Mouse (Mus musculus): ENCODE data around the gene Olfr1457. TPM values are rescaled to one million over a fixed set of nuclear protein-coding genes. Genes with fewer than 3 reads are reported as not detected.

Gene Olfr1457
- total RNA-seq (2014; rRNA removed) (not detected in 2 replicates), polyA plus RNA-seq (2015; fragmentation: Nextera tagmentation; extraction: Ambion mirVana) (not detected in 2 replicates)

GRCm38 (mm10) chr19:13097791-13098190 is at the start of gene Olfr1457:
Gene Olfr1457 (minus strand): TSS chr19:13097891.
- DNase-seq (ENCODE audit: low spot score) (no peak), ATAC-seq (no peak)
- no peak within 1 kb of the TSS for H3K9ac ChIP-seq (replicated peaks; ENCODE audit: low read length)
- H3K4me3 ChIP-seq (ENCODE audit: low read length), result no peak within 1 kb of the TSS
- no peaks in the 10 kb centered on the region for H3K27me3 ChIP-seq (ENCODE audit: insufficient read depth, low read length)
- TF ChIP-seq CTCF (IDR thresholded peaks at IDR 0.05; ENCODE audit: low read depth), result no peak
- H3K36me3 ChIP-seq (ENCODE audit: insufficient read depth, low read length), result no peaks in the 10 kb centered on the region
- 73% methylated on average over 2 of the region's 2 CpGs for WGBS
- H3K27ac ChIP-seq, result no peak within 1 kb of the TSS
- H3K9me3 ChIP-seq (ENCODE audit: low read length), result no peaks in the 10 kb centered on the region
- H3K4me2 ChIP-seq (ENCODE audit: low read depth, low read length), result no peak within 1 kb of the TSS
- no peaks in the 10 kb centered on the region for H3K4me1 ChIP-seq (ENCODE audit: insufficient read depth, low read length)

DNA sequence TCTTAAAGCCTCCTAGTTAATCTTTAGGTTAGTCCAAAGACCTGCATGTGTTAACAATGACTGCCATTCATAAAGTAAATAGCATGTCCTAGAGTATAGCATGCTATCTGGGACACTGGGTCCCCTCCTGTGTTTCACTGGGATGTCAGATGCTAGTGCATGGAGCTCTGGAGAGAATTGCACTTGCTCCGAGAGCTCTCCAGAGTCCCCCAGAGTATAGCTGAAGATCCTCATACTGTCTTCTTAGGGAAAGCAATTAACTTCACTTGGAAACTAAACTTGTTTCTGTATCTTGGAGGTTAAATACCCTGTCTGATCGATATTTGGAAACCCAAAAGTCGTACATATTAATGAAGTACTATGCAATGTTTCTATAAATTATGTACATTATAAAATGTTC is 9.0 kb upstream of the Olfr1457 start, which contains the start of gene Olfr1458:
Gene Olfr1458, minus strand, starts transcription at position 101 of the 400 bp plus-strand sequence.
- Histone ChIP-seq H3K9ac (replicated peaks; ENCODE audit: low read length) (no peak within 1 kb of the TSS), H3K9me3 (ENCODE audit: low read length) (0 out of 2 replicates have a peak, but pooled peaks cover 5% of the 10 kb centered on the region), H3K27me3 (ENCODE audit: insufficient read depth, low read length) (no peaks in the 10 kb centered on the region), H3K4me3 (ENCODE audit: low read length) (no peak within 1 kb of the TSS), H3K4me2 (ENCODE audit: low read depth, low read length) (no peak within 1 kb of the TSS), H3K4me1 (ENCODE audit: insufficient read depth, low read length) (no peaks in the 10 kb centered on the region), H3K36me3 (ENCODE audit: insufficient read depth, low read length) (no peaks in the 10 kb centered on the region), H3K27ac (no peak within 1 kb of the TSS)
- TF ChIP-seq CTCF (IDR thresholded peaks at IDR 0.05; ENCODE audit: low read depth), result no peak
- no peak for DNase-seq (ENCODE audit: low spot score)
- WGBS, result 84% methylated on average over 3 of the region's 3 CpGs
- ATAC-seq, result no peak

DNA sequence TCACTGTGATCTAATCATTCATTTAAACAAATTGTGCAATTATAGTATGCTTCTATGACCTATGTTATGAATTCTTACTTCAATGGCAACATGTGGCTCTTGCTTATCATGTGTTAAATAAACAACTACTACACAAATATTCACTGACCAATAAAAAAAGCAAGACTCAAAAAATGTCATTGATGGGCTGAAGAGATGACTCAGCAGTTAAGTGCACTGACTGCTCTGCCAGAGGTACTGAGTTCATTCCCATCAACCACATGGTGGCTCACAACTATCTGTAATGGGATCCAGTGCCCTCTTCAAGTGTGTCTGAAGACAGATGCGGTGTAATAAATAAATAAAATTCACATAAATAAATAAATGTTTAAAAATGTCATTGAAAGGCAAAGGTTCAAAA is 3.8 kb downstream of the Olfr1457 start:
- no peaks in the 10 kb centered on the region for H3K9me3 ChIP-seq (ENCODE audit: low read length)
- 82% methylated on average over 1 of the region's 1 CpGs for WGBS
- no peak overlapping the region for H3K4me3 ChIP-seq (ENCODE audit: low read length)
- ATAC-seq (no peak), DNase-seq (ENCODE audit: low spot score) (no peak)
- H3K27me3 ChIP-seq (ENCODE audit: insufficient read depth, low read length), result no peaks in the 10 kb centered on the region
- H3K27ac ChIP-seq, result no peak overlapping the region
- no peak for TF ChIP-seq CTCF (IDR thresholded peaks at IDR 0.05; ENCODE audit: low read depth)
- no peak overlapping the region for H3K4me2 ChIP-seq (ENCODE audit: low read depth, low read length)
- no peaks in the 10 kb centered on the region for H3K4me1 ChIP-seq (ENCODE audit: insufficient read depth, low read length)
- no peaks in the 10 kb centered on the region for H3K36me3 ChIP-seq (ENCODE audit: insufficient read depth, low read length)
- H3K9ac ChIP-seq (replicated peaks; ENCODE audit: low read length), result no peak overlapping the region

DNA sequence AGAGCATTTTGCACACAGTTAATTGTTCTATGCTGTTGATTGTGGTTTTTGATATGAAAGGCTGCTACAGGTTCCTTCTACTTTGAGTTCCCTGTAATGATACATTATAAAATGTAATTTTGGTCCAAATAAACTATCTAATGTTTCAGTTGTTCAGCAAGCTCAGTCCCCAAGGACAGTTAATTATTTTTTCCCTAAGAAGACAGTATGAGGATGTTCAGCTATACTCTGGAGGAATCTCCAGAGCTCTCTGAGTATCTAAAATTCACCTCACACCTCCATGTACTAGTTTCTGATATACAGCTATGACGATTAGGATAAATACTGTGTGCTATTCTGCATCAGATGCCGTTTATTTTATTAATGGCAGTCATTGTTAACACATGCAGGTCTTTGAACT is 37.4 kb downstream of the Olfr1457 start, which contains the start of gene Olfr1454:
Gene Olfr1454, plus strand, starts transcription at position 301 of the 400 bp plus-strand sequence.
- no peak within 1 kb of the TSS for H3K4me2 ChIP-seq (ENCODE audit: low read depth, low read length)
- WGBS, result 71% methylated on average over 2 of the region's 2 CpGs
- no peak for TF ChIP-seq CTCF (IDR thresholded peaks at IDR 0.05; ENCODE audit: low read depth)
- H3K27ac ChIP-seq, result no peak within 1 kb of the TSS
- no peak within 1 kb of the TSS for H3K4me3 ChIP-seq (ENCODE audit: low read length)
- H3K9me3 ChIP-seq (ENCODE audit: low read length), result peaks cover 6% of the 10 kb centered on the region; the same call in 1 of the 2 replicates
- ATAC-seq, result no peak
- H3K4me1 ChIP-seq (ENCODE audit: insufficient read depth, low read length), result no peaks in the 10 kb centered on the region
- no peaks in the 10 kb centered on the region for H3K36me3 ChIP-seq (ENCODE audit: insufficient read depth, low read length)
- no peak for DNase-seq (ENCODE audit: low spot score)
- no peak within 1 kb of the TSS for H3K9ac ChIP-seq (replicated peaks; ENCODE audit: low read length)
- H3K27me3 ChIP-seq (ENCODE audit: insufficient read depth, low read length), result no peaks in the 10 kb centered on the region

Other genes starting within 250 kb of the Olfr1457 start
- gene Olfr1444, start 240.6 kb downstream of the Olfr1457 start, total RNA-seq (2014; rRNA removed), result not detected in 2 replicates
- not detected in 2 replicates for gene Olfr1444, start 240.6 kb downstream of the Olfr1457 start, polyA plus RNA-seq (2015; fragmentation: Nextera tagmentation; extraction: Ambion mirVana)
- gene Olfr1445, start 214.0 kb downstream of the Olfr1457 start, total RNA-seq (2014; rRNA removed), result not detected in 2 replicates
- not detected in 2 replicates for gene Olfr1445, start 214.0 kb downstream of the Olfr1457 start, polyA plus RNA-seq (2015; fragmentation: Nextera tagmentation; extraction: Ambion mirVana)
- not detected in 2 replicates for gene Olfr1446, start 204.4 kb downstream of the Olfr1457 start, total RNA-seq (2014; rRNA removed)
- not detected in 2 replicates for gene Olfr1446, start 204.4 kb downstream of the Olfr1457 start, polyA plus RNA-seq (2015; fragmentation: Nextera tagmentation; extraction: Ambion mirVana)
- gene Olfr1447, start 194.1 kb downstream of the Olfr1457 start, total RNA-seq (2014; rRNA removed), result not detected in 2 replicates
- gene Olfr1447, start 194.1 kb downstream of the Olfr1457 start, polyA plus RNA-seq (2015; fragmentation: Nextera tagmentation; extraction: Ambion mirVana), result not detected in 2 replicates
- not detected in 2 replicates for gene Olfr1448, start 173.5 kb downstream of the Olfr1457 start, total RNA-seq (2014; rRNA removed)
- gene Olfr1448, start 173.5 kb downstream of the Olfr1457 start, polyA plus RNA-seq (2015; fragmentation: Nextera tagmentation; extraction: Ambion mirVana), result not detected in 2 replicates
- not detected in 2 replicates for gene Olfr1449, start 167.1 kb downstream of the Olfr1457 start, total RNA-seq (2014; rRNA removed)
- gene Olfr1449, start 167.1 kb downstream of the Olfr1457 start, polyA plus RNA-seq (2015; fragmentation: Nextera tagmentation; extraction: Ambion mirVana), result not detected in 2 replicates
- not detected in 2 replicates for gene Olfr1450, start 147.6 kb downstream of the Olfr1457 start, total RNA-seq (2014; rRNA removed)
- not detected in 2 replicates for gene Olfr1450, start 147.6 kb downstream of the Olfr1457 start, polyA plus RNA-seq (2015; fragmentation: Nextera tagmentation; extraction: Ambion mirVana)
- gene Olfr1451, start 102.9 kb downstream of the Olfr1457 start, total RNA-seq (2014; rRNA removed), result not detected in 2 replicates
- not detected in 2 replicates for gene Olfr1451, start 102.9 kb downstream of the Olfr1457 start, polyA plus RNA-seq (2015; fragmentation: Nextera tagmentation; extraction: Ambion mirVana)
- not detected in 2 replicates for gene Olfr1453, start 69.6 kb downstream of the Olfr1457 start, total RNA-seq (2014; rRNA removed)
- gene Olfr1453, start 69.6 kb downstream of the Olfr1457 start, polyA plus RNA-seq (2015; fragmentation: Nextera tagmentation; extraction: Ambion mirVana), result not detected in 2 replicates
- gene Olfr1454, start 37.3 kb downstream of the Olfr1457 start, total RNA-seq (2014; rRNA removed), result not detected in 2 replicates
- gene Olfr1454, start 37.3 kb downstream of the Olfr1457 start, polyA plus RNA-seq (2015; fragmentation: Nextera tagmentation; extraction: Ambion mirVana), result not detected in 2 replicates
- not detected in 2 replicates for gene Olfr1458, start 8.9 kb upstream of the Olfr1457 start, total RNA-seq (2014; rRNA removed)
- not detected in 2 replicates for gene Olfr1458, start 8.9 kb upstream of the Olfr1457 start, polyA plus RNA-seq (2015; fragmentation: Nextera tagmentation; extraction: Ambion mirVana)
- gene Olfr1459, start 51.7 kb upstream of the Olfr1457 start, total RNA-seq (2014; rRNA removed), result not detected in 2 replicates
- not detected in 2 replicates for gene Olfr1459, start 51.7 kb upstream of the Olfr1457 start, polyA plus RNA-seq (2015; fragmentation: Nextera tagmentation; extraction: Ambion mirVana)
- gene Olfr1461, start 65.1 kb upstream of the Olfr1457 start, total RNA-seq (2014; rRNA removed), result not detected in 2 replicates
- not detected in 2 replicates for gene Olfr1461, start 65.1 kb upstream of the Olfr1457 start, polyA plus RNA-seq (2015; fragmentation: Nextera tagmentation; extraction: Ambion mirVana)
- not detected in 2 replicates for gene Olfr1462, start 87.8 kb upstream of the Olfr1457 start, total RNA-seq (2014; rRNA removed)
- gene Olfr1462, start 87.8 kb upstream of the Olfr1457 start, polyA plus RNA-seq (2015; fragmentation: Nextera tagmentation; extraction: Ambion mirVana), result not detected in 2 replicates
- not detected in 2 replicates for gene Olfr1463, start 133.4 kb upstream of the Olfr1457 start, total RNA-seq (2014; rRNA removed)
- not detected in 2 replicates for gene Olfr1463, start 133.4 kb upstream of the Olfr1457 start, polyA plus RNA-seq (2015; fragmentation: Nextera tagmentation; extraction: Ambion mirVana)
- gene Olfr1465, start 217.7 kb upstream of the Olfr1457 start, total RNA-seq (2014; rRNA removed), result not detected in 2 replicates
- not detected in 2 replicates for gene Olfr1465, start 217.7 kb upstream of the Olfr1457 start, polyA plus RNA-seq (2015; fragmentation: Nextera tagmentation; extraction: Ambion mirVana)
- not detected in 2 replicates for gene Olfr1466, start 241.0 kb upstream of the Olfr1457 start, total RNA-seq (2014; rRNA removed)
- not detected in 2 replicates for gene Olfr1466, start 241.0 kb upstream of the Olfr1457 start, polyA plus RNA-seq (2015; fragmentation: Nextera tagmentation; extraction: Ambion mirVana)